Comparison of ENCODE assay signal across 13 mouse cellular contexts in the genomic region with DNA sequence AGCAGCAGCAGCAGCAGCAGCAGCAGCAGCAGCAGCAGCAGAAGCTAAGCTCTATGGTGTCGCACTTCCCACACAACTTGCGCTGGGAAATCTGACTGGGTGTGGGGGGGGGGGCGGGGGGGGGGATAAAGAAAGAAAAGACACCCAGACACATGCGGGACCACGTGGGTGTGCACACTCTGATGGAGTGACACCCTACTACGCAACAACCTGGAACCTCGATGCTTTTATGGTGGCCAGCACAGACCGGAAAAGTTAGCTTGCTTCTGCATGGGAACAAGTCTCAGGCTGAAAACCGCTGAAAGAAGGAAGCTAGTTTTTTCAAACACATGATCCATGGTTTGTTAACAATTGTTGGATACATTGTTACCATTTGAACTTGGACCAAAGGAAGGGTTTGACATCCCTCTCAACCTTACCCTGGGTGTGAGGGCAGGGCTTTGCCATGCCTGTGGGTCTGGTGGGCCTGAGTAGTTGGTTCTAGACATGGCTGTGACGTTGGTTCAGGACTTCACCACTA. TPM values are rescaled to one million over a fixed set of nuclear protein-coding genes. Genes with fewer than 3 reads are reported as not detected.
A peak's percentile ranks its signal among the peaks of the same experiment; 100 is the strongest.
DNase-seq lines count a peak whose midpoint lies in the region; ATAC-seq and TF ChIP-seq lines count a peak whose summit lies in the region.
"Had no signal": no experiment of that assay in that cellular context is flagged by ENCODE, and none has a peak within 500 bp of the region (broad histone marks: within the 10 kb centered on the region; RNA-seq: fewer than 3 reads in every experiment).

No protein-coding gene starts in this region.

- intact Hi-C loops in heart, postnatal 14 days (cut with DNase I): no loop called here

- ATAC-seq in heart, embryonic 12.5 days (ENCODE audit: insufficient number of reproducible peaks, low FRiP score): no peak
- no peak for ATAC-seq in lung, embryonic 14.5 days (ENCODE audit: insufficient read depth)
- no peak for ATAC-seq in intestine, embryonic 14.5 days (replicated peaks; ENCODE audit: low FRiP score, low TSS enrichment, low read depth)
- ATAC-seq in hindbrain, embryonic 13.5 days (ENCODE audit: low FRiP score): no peak
- ATAC-seq: forebrain, embryonic 16.5 days had no signal

- no peaks in the 10 kb centered on the region for H3K27me3 ChIP-seq in heart, embryonic 12.5 days (replicated peaks)
- no peaks in the 10 kb centered on the region for H3K27me3 ChIP-seq in lung, embryonic 14.5 days (ENCODE audit: insufficient read depth, low read length)
- H3K27me3 ChIP-seq in intestine, embryonic 14.5 days (replicated peaks; ENCODE audit: control insufficient read depth, insufficient read depth, low read length): no peaks in the 10 kb centered on the region
- 0 out of 2 replicates have a peak, but pooled peaks cover 3% of the 10 kb centered on the region for H3K27me3 ChIP-seq in hindbrain, embryonic 13.5 days

- peaks cover 8% of the 10 kb centered on the region for H3K4me1 ChIP-seq in heart, embryonic 12.5 days (replicated peaks)
- no peaks in the 10 kb centered on the region for H3K4me1 ChIP-seq in lung, embryonic 14.5 days (ENCODE audit: insufficient read depth)
- H3K4me1 ChIP-seq in intestine, embryonic 14.5 days (replicated peaks; ENCODE audit: control insufficient read depth, insufficient read depth, low read length): no peaks in the 10 kb centered on the region
- H3K4me1 ChIP-seq in hindbrain, embryonic 13.5 days (replicated peaks): peaks cover 6% of the 10 kb centered on the region

- WGBS in heart, embryonic 12.5 days: 60% methylated on average over 10 of the region's 10 CpGs
- 57% methylated on average over 10 of the region's 10 CpGs for WGBS in lung, embryonic 14.5 days
- WGBS in intestine, embryonic 14.5 days: 41% methylated on average over 9 of the region's 10 CpGs
- 66% methylated on average over 10 of the region's 10 CpGs for WGBS in hindbrain, embryonic 13.5 days

- no peaks in the 10 kb centered on the region for H3K36me3 ChIP-seq in heart, embryonic 12.5 days
- no peaks in the 10 kb centered on the region for H3K36me3 ChIP-seq in lung, embryonic 14.5 days (ENCODE audit: insufficient read depth)
- no peaks in the 10 kb centered on the region for H3K36me3 ChIP-seq in intestine, embryonic 14.5 days (ENCODE audit: control insufficient read depth, insufficient read depth, low read length)
- no peaks in the 10 kb centered on the region for H3K36me3 ChIP-seq in hindbrain, embryonic 13.5 days

- peak overlapping the region; percentile 54 for H3K4me2 ChIP-seq in heart, embryonic 12.5 days
- H3K4me2 ChIP-seq in lung, embryonic 14.5 days: peak overlapping the region; percentile 45
- H3K4me2 ChIP-seq in intestine, embryonic 14.5 days (ENCODE audit: low read length): peak overlapping the region; percentile 42
- no peak overlapping the region for H3K4me2 ChIP-seq in hindbrain, embryonic 13.5 days

- H3K9me3 ChIP-seq in heart, embryonic 12.5 days (replicated peaks): no peaks in the 10 kb centered on the region
- H3K9me3 ChIP-seq in lung, embryonic 14.5 days (ENCODE audit: low read depth, low read length): no peaks in the 10 kb centered on the region
- H3K9me3 ChIP-seq in intestine, embryonic 14.5 days (ENCODE audit: control insufficient read depth, low read length): no peaks in the 10 kb centered on the region
- H3K9me3 ChIP-seq in hindbrain, embryonic 13.5 days: no peaks in the 10 kb centered on the region

- no peak for TF ChIP-seq CTCF in lung, embryonic 14.5 days (IDR thresholded peaks at IDR 0.05; ENCODE audit: low read depth)

- no peak for DNase-seq in heart, postnatal 14 days
- DNase-seq in lung, embryonic 14.5 days: no peak
- DNase-seq in lung, postnatal 25 days (ENCODE audit: low spot score): no peak
- no peak for DNase-seq in intestine, embryonic 14.5 days (ENCODE audit: low spot score)
- DNase-seq in right cerebral cortex, adult 2 months (ENCODE audit: low spot score in 2 of 2): peak; percentile 65 to 66
- DNase-seq in spleen, postnatal 4 days (ENCODE audit: low spot score in 2 of 2): no peak
- DNase-seq: cerebellum, postnatal 10 days; kidney, adult 11 months; thymus, adult 18-20 months had no signal

- H3K27ac ChIP-seq in heart, embryonic 12.5 days (ENCODE audit: poor library complexity, severe bottlenecking): no peak overlapping the region
- H3K27ac ChIP-seq in lung, embryonic 14.5 days (ENCODE audit: low read depth): no peak overlapping the region
- no peak overlapping the region for H3K27ac ChIP-seq in intestine, embryonic 14.5 days (ENCODE audit: low read depth)
- H3K27ac ChIP-seq in hindbrain, embryonic 13.5 days: no peak overlapping the region
- H3K27ac ChIP-seq: macrophage had no signal

- 0 out of 2 replicates have a peak overlapping the region, but pooled peaks have one; percentile 12 for H3K4me3 ChIP-seq in heart, embryonic 12.5 days
- no peak overlapping the region for H3K4me3 ChIP-seq in lung, embryonic 14.5 days (ENCODE audit: low read depth, low read length)
- no peak overlapping the region for H3K4me3 ChIP-seq in intestine, embryonic 14.5 days (ENCODE audit: low read depth, low read length)
- no peak overlapping the region for H3K4me3 ChIP-seq in hindbrain, embryonic 13.5 days

- 0 out of 2 replicates have a peak overlapping the region, but pooled peaks have one; percentile 16 for H3K9ac ChIP-seq in heart, embryonic 12.5 days
- no peak overlapping the region for H3K9ac ChIP-seq in lung, embryonic 14.5 days
- no peak overlapping the region for H3K9ac ChIP-seq in intestine, embryonic 14.5 days (ENCODE audit: low read length)
- no peak overlapping the region for H3K9ac ChIP-seq in hindbrain, embryonic 13.5 days

RNA-seq across cellular contexts. Expression of a gene that starts 17.4 kb away (rescaled TPM):
- polyA plus RNA-seq in heart, embryonic 12.5 days (2016; fragmentation: Nextera tagmentation; extraction: Ambion mirVana): 120 TPM in 2 replicates
- 10 to 100 TPM; 43.6 to 43.8 TPM for total RNA-seq in heart, postnatal 14 days (2021)
- polyA plus RNA-seq in lung, embryonic 14.5 days (2014; fragmentation: Nextera tagmentation; extraction: Ambion mirVana): 186 and 201 TPM in 2 replicates
- 150 and 169 TPM in 2 replicates for polyA plus RNA-seq in intestine, embryonic 14.5 days (2014; fragmentation: Nextera tagmentation; extraction: Ambion mirVana)
- polyA plus RNA-seq in hindbrain, embryonic 13.5 days (2015; fragmentation: Nextera tagmentation; extraction: Ambion mirVana): 177 and 179 TPM in 2 replicates

Comparison
In these comparisons a context has a peak if more than half of its experiments do, and no peak if none do; other contexts are left out.
1. DNase-seq: peak in right cerebral cortex, adult 2 months (2 of 2); none in heart, postnatal 14 days (0 of 2), lung, embryonic 14.5 days (single experiment), lung, postnatal 25 days (single experiment), intestine, embryonic 14.5 days (single experiment) and spleen, postnatal 4 days (0 of 2).